Mouse (Mus musculus): ENCODE measurements around the gene Mob3b.

The Mob3b gene

DNA sequence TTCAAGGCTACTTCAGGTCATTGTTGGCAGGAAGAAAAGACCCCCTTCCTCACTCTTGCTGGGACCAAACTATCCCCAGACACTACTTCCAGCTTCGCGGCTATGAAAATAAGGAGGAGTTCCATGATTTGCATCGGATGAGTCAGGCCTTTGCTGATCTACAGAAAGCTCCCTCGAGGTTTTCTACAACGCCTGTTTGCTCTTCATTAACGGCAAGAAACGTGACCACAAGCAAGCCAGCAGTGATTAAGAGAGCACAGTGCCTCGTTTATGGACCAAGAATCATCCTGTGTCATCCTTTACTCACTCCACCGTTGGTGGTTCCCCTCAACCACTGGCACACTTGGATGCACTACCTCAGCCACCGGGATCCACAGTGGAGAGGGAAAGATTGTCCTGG is 11.6 kb downstream of the Mob3b start:
- DNase-seq: no peak

DNA sequence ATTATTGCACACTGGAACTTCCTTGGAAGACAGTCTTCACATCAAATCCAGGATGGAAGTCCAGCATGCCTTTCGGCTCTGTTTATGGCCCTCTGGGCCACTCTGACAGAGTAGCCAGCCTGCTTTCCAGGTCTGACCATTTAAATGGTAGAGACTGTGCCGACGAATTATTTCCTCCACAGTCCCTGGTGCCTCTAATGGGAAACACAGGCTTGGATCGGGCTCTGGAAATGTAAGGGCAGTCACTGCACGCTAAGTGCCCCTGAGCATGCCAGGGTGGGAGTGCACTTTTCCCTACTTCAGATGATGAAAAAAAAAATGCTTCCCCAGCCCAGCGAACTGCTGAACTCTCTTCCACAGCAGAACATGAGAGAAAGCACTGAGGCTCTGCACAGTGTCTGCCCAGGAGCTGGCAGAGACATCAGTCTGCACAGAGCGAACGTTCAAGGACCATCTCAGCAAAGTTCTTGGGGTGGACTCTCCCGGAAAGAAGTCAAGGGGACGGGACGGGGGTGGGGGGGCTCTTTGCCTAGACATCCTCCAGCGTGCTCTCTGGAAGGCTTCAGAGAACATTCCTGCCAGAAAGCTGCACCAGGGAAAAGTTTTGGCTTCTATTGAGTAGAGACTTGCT is 13.7 kb downstream of the Mob3b start:
- no peak for DNase-seq

DNA sequence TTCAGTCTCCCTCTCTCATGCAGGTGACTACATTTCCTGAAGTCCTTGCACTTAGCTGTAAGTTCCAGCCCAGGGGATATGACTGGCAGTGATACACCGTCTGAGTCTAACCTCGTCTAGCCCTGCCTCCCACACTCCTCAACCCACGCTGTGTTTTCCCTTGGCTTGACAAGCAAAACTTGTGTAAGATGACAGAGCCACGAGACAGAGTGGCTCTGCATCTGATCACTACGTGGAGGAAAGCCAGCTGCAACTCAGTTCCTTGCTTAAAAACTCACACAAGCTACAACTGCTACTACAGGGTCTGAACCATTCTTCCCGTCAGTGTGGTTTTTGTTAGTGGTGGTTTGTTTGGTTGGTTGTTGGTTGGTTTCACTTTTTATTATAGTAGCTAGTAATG is 17.0 kb downstream of the Mob3b start:
- DNase-seq: peak; percentile 52

DNA sequence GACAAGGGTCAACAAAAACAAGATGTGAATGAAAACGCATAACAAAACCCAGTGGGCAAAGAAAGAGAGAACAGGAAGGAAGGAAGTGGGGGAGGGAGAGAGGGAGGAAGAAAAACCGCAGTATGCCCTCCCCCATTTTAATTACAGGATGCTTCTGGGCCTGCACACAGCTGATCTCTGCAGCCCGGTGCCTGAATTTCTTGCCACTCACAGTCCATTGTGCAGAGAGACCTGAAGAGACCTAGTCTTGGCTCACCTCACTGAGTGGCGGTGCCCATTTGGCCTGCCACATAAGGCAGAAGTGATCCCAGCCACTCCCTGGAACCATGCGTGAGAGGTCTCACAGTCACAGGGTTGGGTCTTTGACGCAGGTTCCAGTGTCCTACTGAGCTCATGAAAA is 19.2 kb downstream of the Mob3b start:
- DNase-seq: peak; percentile 58

DNA sequence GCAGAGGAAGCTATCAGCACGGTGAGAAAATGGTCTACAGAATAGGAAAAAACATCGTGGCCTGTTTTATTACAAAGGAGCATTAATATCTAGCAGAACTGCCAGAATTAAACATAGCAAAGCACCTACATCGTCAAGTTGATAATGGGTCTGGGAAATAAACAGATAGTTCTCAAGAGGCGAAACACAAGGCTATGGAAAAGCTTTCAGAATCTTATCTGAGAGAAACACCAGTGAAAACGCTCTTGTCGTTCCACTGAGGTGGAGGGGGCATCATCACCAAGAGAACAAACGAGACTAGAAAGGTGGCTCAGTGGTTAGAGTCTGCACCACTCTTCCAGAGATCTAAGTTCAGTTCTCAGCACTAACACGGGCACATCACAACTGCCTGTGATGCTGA is 20.3 kb downstream of the Mob3b start:
- no peak for DNase-seq

DNA sequence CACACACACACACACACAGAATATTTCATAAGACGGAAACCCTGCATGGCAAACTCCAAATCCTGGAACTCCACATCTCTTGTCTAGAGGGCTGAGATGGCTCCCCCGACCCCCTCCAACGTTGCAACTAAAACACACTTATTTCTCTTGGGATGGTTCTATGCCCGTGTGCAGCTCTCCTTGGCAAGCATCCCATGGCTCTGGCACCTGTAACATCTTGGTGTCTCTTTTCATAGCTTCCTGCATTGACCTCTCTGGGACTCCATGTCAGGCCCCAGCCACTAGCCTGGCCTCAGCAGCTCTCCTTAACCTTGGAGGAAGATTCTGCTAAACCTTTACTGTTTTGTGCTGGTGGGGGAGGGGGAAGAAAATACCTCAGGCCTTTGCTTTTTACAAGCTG is 21.5 kb downstream of the Mob3b start:
- no peak for DNase-seq

DNA sequence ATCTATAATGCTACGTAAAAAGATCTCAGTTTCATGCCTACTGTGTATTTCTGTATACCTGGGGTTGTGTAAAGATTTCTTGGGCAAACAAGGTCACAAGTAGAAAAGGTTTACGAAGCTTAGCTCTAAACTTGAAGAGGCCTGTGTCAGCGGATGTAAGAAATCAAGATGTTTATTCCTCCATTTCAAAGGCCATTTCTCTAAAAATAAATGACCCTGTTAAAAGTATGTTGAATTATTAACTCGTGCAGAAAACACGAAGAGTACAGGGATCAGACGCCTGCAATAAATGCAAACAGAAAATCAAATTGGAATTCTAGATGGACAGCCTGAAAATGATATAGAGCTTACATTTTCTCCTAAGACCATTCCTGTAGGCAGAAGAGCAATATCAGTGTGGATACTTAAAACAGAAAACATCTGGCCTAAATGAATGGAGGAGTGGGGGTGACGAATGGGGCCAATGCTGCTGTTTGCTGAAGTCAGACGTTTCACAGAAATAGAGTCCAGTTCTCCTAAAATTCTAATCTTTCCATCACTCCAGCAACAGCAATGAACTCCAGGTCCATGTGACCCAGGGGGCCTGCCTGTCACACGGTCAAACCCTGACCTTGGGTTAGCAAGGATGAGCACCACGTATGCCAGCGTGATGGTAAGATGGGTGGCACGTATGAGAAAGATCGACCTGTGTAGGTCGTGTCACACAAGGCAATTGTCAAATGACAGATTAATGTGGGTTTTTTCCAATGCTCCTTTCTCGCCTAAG is 22.3 kb downstream of the Mob3b start:
- no peak for DNase-seq

DNA sequence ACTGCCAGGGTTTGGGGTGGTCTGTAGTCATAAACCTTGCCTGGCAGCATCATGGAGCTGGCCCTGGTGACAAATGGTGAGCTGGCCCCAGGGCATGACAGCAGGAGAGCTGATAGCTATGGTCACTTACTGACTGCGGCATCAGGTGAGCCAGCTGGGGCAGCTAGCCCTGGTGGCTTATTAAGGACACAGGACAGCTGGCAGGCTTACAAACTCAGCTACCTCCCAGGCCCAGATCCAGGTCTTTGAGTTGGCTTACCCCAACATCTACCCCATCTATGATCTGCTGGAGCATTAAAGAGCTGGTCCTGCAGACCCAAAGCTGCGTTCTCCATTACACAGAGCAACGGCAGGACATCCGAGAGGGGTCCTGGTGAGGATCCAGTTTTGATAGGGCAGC is 23.9 kb downstream of the Mob3b start:
- no peak for DNase-seq

DNA sequence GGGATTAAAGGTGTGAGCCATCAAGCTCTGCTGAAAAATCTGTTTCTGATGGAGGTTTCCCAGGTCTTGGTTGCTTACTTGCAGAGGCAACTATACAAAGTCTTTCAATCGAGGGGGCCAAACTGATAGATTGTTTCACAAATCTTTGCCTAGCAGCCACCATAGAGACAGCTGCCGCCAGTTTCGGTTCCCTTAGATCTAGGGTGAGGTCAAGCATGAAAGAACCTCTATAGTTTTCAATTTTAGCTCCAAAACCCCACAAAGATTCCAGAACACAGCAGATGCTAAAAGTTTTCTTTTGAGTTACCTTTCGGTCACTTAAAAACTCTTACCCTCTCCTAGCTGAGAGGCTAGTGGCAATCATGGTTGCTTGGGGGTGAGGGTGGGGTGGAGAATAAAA is 25.7 kb downstream of the Mob3b start:
- no peak for DNase-seq

DNA sequence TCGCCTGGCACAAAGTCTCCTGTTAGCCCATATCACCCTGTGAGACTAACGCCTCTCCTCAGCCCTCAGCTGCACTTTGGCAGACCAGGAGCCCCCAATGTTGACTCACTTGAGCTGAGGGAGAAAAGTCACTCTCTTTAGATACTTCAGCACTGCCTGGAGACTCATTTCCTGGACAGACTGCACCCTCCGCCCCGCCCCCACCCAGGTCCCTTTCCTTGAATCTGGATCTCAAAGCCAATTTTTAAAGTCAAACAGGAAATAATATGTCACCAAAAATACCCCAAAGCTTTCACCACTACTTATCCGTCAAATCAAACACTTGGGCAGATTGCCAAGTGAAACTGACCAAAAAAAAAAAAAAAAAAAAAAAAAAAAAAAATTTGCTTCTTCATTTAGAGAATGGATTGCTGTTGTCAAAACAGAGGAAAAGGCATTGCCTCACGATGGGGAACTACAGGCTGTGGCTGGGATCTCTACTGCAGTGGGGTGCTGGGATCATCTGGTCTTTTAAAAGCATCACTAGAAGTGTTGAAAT is 26.8 kb downstream of the Mob3b start:
- no peak for DNase-seq

DNA sequence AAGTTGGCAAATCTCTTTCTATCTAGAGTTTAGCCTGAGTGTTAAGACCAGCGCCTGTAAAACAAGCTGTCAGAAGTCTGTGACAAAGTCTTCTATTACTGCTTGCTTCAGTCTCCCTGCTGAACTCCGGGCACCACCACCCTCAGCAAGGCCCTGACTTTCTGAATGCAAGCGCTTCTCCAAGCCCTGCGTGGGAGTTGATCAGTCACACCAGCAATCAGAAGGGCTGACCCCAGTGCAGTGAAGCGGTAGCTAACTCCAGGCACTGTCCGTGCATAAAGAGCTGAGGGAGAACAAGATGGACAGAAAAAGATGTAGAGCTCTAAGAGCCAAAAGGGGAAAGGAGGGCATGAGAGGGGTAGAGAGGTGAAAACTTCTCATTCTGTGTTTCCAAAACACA is 29.5 kb downstream of the Mob3b start:
- DNase-seq: no peak

DNA sequence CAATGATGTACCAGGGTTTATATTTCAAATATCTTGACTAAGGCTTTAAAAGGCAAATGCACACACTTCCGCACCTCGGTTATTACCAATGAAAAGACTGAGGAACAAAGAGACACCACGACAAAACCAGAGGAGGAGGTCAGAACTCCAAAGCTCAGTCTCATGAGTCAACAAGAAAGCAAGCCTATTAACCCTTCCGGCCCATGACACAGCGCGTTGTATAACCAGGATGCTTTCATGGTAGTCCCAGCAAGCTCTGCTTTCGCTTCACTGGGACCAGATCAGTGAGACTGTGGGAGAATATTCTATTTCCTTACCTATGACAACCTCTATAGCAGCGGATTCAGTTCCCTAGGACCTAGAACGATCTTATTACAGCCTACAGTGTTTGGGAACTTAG is 30.5 kb downstream of the Mob3b start:
- DNase-seq: no peak

DNA sequence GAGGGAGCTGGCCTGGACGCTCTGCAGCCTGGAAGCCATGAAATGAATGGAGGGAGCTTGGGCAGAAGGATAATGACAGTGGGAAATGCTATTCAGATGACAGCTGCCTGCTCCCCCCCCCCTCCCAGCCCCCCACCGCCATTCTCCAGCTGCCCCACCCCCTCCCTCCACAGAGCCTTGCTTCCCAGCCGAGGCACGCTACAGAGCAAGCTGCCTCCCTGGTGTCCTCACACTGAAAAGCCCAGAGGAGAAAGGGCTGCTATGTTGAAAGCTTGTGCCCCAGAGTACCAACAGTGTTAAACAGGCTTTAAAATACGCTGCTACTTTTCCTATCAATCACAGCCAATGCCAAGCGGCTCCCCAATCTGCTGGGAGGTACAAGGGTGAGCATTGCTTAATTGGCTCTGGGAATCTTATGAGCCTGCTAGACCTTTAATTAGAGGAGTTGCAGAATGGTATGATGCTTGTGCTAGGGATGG is 31.9 kb downstream of the Mob3b start:
- no peak for DNase-seq

DNA sequence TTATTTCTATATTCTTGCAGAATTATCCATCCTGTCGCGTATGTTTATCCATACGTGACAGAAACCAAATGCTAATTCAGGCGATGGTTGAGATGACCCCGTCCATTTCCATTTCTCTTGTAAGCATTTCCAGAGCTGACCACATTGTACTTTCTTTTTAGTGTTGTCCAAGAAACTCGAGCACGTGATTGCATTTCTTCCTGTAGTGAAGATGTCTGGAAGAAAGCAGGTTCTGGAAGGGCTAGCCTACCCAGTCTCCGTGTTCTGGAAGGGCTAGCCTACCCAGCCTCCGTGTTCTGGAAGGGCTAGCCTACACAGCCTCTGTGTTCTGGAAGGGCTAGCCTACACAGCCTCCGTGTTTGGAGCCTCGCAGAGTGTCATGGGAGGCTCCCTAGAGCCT is 33.3 kb downstream of the Mob3b start:
- no peak for DNase-seq

DNA sequence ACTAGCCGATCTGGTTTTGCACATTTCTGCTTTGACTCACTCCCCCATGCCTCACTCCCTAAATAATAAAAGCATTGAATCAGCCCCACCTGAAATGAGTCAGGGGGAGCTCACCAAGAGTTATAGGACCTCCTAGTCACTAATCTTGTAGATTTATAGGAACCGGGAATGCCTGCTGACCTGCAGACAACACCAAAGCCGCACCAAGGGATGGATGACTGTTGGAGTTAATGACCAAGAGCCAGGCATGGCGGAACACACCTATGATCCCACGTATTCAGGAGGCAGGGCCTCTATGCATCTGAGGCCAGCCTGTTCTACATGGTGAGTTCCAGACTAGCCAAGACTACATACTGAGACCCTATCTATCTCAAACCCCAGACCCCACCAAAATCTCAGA is 34.2 kb downstream of the Mob3b start:
- no peak for DNase-seq

DNA sequence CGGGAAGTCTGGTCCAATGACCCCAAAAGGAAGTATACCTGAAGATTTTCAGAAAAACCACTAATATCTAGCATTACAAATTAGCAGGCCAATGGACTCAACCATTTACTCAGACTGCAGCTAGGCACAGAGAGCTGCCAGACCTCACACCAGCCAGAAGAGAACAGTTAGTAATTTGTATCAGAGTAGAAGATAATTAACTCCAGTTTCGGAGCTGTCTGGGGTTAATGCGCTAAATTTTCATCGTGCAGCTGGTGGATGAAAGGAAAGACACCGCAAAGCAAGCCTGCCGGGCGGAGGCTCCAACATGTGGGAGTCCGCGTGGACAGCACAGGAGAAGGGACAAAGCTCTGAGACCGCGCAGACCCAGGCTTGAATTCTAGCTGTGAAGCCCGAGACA is 36.2 kb downstream of the Mob3b start:
- DNase-seq: no peak

DNA sequence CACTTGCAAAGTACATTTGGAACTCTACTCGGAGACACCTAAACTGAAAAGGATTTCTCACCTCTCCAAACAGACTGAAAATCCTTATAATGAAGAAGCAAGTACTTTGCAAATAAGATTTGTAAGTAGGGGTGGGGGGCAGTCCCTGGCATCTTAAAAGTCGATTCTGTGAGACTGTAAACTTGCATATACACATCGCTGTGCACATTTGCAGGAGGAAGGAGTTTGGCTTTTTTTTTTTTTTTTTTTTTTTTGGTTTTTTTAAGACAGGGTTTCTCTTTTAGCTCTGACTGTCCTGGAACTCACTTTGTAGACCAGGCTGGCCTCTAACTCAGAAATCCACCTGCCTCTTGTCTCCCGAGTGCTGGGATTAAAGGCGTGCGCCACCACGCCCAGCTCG is 36.7 kb downstream of the Mob3b start:
- DNase-seq: no peak

DNA sequence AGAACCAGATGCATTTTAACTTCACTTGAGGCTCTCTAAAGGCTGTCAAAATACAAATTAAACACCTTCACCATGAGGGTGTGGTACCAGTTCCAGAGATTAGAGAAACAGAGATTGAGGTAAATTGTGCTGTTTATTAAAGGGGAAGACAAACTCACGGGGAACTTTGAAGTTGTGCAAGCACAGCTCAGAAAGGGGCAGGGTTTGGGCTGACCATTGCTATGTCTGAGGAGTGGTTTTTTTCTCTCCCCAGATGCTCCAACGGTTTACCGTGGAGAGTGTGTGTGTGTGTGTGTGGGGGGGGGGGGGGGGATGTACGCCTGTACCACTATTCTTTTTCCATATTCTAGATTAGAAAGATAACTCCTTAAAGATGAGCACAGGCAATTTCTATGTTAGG is 37.1 kb downstream of the Mob3b start:
- DNase-seq: no peak

DNA sequence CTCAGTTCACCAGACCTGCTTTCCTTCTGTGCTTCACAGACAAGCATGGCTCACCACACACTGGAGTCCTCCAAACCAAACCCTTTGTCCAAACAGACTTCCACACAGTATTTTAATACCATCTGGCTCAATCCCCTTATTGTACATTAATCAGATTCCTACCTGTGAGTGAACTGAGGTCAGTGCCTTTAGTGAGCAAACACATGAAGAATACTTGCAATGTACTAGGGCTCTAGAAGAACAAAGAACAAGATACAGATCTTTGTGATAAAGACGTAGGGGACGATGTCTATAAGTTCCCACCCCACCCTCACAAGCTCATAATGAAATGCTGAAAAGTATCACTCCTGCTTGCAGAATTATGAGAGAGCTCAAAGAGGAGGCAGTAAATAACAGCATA is 38.4 kb downstream of the Mob3b start:
- DNase-seq: no peak

DNA sequence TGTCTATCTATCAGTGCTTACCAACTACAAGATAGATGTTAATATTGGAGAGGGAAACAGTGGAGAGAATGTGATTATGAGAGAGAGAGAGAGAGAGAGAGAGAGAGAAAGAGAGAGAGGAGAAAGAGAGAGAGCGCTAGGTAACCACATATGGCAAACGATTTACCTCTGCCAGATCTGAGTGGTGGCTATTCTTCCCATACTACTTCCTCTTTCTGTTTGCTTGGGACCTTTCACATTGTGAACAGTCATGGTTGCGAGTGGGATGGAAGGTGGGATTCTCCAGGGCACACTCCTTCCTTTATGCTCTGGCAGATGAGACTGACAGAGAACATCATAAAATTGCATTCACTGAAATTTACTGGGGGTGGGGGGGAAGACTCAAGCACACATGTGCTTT is 40.1 kb downstream of the Mob3b start:
- DNase-seq: no peak

DNA sequence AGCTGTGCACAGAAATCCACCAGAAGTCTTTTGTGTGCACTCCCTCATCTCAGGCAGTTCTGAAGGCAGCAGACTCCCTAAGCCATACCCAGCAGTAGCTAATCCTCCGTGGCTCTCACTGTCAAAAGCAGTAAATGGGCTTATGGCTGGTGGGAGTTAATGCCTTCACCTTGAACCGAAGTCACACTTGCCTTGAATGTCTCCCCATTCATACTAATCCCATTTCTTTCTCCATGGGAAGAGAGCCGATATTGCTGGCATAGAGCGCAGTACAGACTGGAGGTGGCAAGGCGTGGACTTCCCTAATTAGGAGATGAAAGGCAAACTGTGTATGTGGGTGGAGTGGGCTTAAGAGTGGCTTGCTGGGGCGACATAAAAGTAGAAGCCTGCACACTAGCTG is 41.4 kb downstream of the Mob3b start:
- no peak for DNase-seq

DNA sequence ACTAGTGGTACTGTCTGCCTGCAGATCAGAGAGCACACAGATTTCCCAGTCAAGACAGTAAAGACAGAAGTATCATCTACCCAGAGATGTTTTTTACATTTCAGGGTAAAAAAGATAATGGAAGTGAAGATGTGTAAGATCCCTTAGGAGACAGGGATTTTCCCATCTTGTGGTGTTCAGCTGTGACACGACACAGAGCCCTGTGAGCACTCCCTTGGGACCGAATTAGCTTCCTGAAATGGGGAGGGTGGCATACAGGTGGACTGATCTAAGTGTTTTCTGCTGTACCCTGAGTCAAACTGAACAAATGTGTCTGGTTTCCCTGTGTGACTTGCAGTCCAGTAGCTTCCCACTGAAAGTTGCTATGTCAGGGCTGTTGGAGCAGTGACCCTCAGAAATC is 42.3 kb downstream of the Mob3b start:
- DNase-seq: no peak

DNA sequence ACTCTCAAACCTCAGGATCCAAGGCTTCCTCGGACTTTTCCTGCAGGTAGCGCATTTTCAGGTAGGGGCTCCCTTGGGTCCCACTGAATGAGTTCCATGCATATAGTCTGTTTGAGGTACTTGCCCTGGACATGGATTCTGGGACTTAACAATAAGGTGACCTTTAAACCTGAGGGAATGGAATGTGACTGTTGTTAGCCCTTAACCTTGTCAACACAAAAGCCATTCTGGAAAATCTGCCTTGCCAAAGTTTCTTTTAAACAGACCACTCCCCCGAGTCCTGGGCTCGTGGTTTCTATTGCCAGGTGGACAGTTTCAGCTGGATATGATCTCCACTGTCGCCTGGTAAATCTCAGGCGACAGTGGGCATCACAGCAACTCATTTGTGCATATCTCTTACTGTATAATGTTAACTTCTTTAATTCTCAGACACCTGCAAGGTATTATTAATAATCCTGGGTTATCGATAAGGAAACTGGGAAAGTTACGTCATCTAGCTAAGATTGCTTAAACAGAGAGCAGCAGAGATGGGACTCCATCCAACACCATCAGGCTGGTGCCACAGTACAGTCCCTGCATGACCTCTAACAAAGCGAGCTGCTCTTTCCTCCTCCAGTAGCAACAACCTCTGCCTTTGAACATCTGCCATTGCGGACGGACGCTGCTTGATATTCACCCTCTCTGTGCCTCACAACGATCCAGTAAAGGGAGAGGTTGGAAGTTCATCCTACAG is 43.6 kb downstream of the Mob3b start:
- DNase-seq: no peak

DNA sequence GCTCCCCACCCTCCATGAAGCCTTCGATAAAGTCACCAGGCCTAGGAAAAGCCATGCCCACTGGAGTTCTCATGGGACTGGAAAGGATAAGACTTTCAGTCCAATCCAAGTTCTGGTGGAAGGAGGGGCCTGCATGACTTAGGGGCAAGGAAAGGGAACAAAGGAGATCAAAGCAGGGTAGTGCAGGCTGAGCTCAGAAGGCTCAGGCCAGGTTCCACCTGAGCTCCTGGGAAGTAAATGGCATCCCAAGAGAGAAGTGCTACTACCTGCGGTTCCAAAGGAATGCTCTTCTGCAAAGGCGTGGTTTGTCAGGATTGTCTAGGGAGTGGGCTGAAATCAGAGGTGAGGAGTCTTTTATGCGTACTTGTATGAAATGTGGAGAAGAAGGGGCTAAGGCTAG is 44.8 kb downstream of the Mob3b start:
- DNase-seq: no peak
